Mouse (Mus musculus) fat pad, adult 2 months (tissue): ENCODE data around the gene BC003965.

Experiments used
- DNase-seq: peaks from one replicate; pipeline ENCODE4 v3.0.0-alpha.2; 2011; ENCODE audit warnings: low read depth, low spot score; ENCODE audit errors: extremely low read depth

BC003965 gene

DNA sequence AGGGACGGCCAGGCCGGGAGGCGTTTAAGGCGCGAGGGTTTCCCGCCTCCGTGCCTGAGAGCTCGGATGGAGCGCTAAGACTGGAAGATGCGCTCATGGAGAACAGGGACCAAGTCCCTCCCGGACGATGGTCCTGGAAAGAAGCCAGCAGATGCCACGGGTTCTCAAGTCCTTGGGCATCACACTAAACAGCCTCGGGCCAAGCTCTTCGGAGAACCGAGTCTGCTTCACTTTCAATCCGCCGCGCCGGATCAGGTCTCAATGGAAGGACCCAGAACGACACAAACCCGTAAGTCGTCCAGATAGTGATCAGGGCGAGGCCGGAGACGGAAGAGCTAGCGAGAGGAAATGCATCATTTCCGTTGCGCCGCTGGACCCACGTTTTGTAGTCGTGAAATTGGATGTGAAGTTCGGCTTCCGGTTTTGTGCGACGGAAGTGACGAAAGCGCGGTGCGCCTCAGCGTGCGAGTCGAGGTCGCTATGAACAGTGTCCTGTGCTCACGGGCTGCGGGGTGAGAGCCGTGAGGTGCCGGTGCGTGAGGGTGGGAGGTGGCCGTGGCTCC, at the start of gene BC003965:
BC003965 (plus strand) TSS at position 426 of the 563 bp plus-strand sequence.
- DNase-seq: peak; percentile 74

DNA sequence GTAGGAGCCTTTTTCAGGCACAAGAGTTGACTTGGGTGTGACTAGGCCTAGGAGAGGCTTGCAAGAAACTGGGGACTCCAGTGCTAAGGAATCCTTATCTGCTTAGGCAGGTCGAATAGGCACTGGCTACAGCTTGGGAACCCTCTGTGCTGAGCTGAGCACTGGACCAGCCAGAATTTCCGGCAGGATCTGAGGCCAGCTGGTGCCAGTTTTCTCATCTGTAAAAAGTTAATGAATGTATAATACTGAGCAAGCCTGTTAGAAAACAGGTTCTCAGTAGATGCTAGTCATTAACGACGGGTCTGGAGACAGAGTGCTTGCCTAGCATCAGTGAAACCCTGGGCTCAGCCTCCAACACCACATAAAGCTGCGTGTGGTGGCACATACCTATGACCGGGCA, 48.7 kb upstream of the BC003965 start:
- no peak for DNase-seq

DNA sequence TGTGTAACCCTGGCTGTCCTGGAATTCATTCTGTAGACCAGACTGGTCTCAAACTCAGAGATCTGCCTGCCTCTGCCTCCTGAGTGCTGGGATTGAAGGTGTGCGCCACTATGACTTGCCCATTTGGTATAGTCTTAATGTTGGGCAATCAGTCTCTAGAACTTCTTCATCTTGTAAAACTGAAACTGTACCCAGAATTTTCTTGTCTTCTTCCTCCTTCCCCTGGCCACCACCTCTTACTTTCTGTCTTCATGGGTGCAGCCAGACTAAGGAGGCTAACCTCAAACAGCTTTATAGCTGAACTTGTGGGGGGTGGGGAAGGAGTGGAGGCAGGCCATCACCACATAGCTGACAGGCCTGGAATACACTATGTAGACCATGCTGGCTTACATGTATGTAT, 45.6 kb upstream of the BC003965 start:
- no peak for DNase-seq

DNA sequence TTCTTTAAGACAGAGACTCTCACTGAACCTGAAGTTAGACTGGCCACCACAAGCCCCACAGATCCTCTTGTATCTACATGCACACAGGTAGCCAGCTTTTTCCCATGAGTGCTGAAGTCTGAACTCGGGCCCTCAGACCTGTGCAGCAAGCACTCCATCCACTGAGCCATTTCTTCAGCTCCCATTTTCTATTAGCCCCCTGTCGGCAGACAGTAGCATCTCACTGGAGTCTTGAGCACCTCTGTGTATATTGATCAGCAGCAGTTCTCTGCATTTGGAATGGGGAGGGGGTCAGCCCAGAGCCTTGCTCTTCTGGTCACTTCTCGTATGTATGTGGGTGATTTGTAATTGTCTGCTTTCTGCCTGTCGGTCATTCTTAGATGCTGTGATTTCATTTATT, 44.4 kb upstream of the BC003965 start:
- no peak for DNase-seq

DNA sequence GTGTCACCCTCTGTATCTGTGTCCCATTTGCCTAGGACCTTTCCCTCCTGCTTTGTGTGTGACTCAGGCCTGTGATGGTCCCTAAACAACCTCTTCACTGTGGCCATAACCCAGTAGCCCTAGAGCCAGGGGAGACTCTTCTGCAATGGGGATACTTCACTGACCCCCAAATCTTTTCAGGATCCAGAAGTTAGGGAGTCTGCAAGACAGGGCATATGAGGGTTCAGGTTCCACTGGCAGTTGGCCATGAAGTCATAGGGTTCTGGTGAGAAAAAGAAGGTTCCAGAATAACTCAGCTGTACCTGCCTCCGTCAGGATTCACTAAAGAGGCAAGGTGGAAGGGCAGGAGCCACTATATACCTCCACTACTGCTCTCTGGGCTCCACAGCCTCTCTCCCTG, 22.2 kb upstream of the BC003965 start, which contains the start of gene Ccdc154:
Ccdc154 (plus strand) TSS at position 301 of the 400 bp plus-strand sequence.
- DNase-seq: no peak

DNA sequence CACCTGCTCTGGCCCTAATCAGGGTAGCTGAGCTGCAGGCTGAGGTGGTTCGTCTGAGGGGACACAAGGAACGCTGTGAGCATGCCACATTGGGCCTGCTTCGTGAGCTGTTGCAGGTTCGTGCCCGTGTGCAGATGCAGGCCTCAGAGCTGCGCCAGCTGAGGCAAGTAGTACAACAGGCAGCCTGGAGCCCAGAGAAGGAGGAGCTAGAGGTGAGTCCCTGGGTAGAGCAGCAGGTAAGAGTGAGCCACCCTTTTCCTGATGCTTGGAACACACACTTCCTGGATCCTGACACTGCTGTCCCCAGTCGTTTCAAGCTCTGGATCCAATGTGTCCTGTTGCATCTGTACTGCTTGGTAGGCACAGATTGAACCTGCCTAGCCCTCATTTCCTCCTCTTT, 21.0 kb upstream of the BC003965 start:
- no peak for DNase-seq

DNA sequence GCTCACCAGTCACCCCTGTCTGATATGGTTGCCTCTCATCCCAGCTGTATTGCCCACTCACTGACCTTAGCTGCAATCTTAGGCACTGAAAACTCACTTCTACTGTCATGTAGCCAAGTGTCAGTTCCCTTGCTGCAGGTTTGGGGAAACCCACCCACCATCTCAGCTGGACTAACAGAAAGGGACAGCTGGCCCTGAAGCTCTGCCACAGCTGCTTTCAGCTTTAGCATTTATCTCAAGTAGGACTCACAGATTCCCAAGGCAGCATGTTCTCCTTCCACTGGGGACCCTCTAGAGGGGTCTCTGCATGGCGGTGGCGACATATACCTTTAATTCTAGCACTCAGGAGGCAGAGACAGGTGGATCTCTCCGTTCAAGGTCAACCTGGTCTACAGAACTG, 19.6 kb upstream of the BC003965 start:
- DNase-seq: no peak

DNA sequence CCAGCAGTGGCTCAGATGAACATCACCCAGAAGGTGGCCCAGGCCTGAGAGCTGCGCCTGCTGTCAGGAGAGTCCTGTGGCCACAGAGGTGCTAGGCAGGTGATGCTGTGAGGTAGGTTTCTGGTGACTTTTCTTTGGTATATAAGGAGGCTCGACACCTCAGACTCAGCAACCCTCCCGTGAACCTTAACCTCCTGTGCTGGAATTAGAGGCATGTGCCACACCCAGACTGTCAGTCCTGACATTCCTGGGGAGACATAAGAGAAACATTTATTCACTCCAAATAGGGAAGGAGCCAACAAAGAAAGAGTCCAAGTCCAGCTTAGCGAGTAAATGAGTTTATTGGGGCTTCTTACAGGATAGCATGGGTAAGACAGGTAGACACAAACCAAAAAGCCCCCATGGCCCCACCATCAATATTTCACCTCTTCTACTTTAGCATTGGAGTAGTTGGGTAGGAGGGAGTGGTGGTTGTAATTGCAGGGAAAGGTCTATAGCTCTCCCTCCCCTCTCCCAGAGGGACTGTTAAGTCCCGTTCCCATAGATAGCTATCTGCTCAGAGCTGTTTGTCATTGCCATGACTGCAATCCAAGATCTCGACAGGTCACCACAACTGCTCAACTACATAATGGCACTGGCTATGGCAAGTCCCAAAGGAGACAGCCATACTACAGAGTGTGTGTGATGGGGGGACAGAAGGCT, 18.2 kb upstream of the BC003965 start:
- DNase-seq: no peak

DNA sequence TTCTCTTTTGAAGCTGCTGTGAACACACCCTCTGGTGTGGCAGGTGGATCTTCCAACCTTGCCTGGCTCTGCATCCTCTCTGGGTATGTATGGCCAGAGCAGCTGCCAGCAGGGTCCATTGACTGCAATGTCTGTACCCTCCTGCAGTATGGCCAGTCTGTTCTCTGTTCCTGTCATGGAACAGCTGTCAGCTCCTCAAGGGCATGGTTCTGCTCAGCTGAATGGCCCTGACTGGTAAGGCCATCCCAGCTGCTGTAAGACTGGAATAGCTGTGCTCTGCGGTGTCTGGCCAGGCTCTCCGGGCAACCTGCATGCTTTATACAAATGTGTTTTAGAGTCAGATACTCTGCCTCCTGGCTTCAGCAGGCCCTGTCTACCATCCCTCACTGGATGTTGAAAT, 14.6 kb upstream of the BC003965 start:
- DNase-seq: no peak

DNA sequence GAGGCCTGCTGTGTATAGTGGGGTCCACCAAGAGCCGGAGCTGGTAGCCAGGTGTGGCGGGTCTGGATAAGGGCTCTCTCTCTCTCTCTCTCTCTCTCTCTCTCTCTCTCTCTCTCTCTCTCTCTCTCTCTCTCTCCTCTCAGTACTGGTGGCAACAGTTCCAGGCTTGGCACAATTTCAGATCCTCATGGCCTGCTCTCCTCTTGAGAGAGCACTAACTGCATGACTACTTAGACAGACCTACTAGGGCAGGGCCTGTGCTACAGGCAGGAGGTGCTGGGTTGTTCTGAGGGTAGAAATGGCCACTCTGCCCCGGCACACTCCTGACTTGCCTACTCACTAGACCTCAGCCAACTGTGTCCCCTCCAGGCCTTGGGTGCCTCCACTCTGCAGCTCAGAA, 11.8 kb upstream of the BC003965 start:
- DNase-seq: no peak

DNA sequence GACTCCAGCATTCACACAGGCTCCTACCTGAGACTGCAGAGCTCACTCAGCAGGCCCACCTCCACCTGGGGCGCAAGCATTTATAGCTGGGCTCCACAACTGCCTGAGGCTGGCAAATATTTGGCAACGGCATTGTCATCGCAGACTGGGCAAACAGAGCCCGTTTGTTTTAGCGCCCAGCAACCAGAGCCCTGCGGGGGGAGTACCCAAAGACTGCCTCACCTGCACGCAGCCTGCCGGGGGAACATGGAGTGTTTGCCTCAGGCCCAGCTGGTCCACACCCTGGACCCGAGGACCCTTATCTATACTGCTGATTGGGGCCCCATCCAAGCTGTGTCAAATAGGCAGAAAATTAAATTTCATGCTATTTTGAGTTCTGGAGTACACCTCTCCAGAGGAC, 8.9 kb upstream of the BC003965 start, which contains the start of gene Gm38655:
Gm38655 (minus strand) TSS at position 61 of the 400 bp plus-strand sequence.
- DNase-seq: no peak

DNA sequence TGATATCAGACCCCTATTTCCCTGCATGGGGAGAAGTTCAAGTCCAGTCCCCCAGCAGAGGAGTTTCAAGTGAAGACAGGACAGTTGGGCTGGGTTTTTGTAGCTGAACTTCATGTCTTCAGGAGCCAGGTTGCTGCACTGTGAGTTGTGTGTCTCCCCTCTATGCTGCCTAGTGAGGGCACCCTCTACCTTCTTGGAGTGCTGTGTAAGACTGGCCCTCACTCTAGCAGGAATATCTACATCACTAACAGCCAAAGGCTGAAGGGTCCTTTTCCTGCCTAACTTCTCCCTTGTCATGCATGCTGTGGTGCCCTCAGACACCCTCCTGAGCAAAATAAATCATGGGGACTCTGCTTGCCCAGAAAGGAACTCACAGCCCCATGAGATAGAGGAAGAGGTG, 1.1 kb upstream of the BC003965 start:
- no peak for DNase-seq

DNA sequence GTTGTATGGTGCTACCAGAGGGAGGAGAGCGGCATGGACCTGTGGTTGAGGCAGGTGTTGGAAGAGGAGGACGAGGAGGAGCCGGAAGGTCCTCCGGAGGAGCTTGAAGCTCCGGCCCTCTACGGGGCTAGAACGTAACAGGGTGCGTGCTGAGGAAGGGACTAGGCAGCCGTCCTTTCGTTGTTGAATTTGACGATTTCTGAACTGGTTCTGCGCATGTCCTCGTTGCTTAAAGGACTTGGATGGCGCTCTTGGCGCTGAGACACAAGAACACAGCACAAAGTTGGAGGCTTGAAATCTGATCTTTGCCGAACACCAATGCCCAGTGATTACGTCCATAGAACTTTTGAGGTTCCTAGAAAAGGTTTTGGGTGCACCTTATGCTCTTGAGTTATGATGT, 607 bp downstream of the BC003965 start:
- no peak for DNase-seq

DNA sequence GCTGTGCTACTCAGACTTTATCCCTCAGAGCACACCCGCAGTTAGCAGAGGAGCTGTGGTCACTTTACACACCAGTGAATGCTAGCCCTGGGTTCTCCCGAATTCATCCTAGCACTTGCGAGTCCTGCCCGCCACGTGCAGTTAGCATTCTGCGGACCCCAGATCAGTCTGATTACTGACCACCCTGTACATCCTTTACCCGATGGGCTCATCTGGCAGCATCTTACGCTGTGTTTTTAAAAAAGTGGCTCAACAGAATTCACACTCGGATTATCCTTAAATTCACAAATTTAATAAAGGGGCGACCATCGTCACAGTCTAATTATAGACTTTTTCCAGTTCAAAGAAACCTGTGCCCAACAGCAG, 3.4 kb downstream of the BC003965 start:
- no peak for DNase-seq

DNA sequence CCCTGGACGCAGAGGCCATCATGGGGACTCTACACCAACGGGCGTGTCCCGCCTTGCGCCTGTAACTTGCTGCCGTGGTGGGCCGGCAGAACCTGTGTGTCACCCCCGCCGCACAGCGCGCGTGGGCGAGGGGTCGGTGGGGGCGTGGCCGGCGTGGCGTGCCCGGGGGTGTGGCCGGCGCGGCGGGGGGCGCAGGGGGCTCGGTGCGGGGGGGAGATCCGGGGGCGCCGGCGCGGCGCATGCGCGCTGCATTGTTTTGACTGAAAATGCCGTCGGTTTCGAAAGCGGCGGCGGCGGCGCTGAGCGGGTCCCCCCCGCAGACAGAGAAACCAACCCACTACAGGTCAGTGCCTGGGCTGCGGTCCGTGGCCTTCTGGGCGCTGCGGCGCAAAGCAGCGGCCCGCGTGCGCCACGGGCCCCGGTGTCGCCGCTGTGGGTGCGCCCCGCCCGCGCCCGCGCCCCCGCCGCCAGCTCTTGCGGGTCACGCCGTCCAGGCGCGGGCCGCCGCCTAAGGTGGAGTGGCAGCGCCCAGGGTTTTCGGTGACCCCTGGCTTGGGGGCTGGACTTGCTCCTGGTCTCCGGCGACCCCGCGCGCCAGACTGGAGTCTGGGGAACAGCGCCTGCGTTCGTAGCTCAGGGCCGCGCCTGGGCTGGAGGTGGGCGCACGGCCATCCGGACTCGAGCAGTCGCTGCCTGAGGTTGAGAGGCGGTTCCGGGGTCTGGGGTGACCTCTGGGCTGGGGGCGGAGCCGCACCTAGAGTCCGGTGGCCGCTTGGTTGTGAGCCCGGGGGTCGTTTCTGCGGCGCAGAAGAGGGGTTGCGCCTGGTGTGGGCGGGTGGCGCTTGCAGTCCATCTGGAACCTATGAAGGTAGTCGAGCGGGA, 4.0 kb downstream of the BC003965 start, which contains the start of gene Unkl:
Unkl (plus strand) TSS at position 248 of the 882 bp plus-strand sequence.
- DNase-seq: no peak

DNA sequence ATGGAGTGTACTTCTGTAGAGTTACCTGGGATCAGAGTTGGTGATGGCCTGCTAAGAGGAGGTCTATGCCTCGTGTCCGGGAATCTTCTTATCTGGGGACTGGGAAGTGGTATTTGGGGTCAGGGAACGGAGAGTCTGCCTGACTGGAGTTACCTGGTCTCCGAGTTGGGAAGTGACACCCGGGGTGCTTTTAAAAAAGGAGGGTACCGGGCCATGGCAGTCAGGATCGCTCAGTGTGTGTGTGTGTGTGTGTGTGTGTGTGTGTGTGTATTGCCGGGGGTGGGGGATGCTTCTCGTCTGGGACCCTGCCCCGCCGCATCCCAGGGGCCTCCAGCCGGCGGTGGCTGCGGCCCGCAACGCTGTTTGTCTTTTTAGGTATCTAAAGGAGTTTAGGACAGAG, 4.7 kb downstream of the BC003965 start:
- no peak for DNase-seq

DNA sequence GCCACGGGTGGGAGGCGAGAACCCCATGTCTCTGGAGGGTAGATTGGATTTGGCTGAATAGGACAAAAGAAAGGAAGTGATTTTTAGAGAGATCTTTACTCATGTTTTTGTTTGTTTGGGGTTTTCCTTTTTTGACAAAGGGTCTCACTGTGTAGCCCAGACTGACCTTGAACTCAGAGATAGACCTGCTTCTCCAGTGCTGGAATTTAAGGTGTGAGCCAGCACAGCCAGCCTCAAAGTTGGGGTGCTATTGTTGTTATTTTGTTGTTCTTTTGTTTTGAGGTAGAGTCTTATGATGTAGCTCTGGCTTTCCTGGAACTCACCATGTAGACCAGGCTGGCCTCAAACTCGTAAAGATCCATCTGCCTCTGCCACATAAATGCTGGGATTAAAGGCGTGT, 18.0 kb downstream of the BC003965 start:
- no peak for DNase-seq

DNA sequence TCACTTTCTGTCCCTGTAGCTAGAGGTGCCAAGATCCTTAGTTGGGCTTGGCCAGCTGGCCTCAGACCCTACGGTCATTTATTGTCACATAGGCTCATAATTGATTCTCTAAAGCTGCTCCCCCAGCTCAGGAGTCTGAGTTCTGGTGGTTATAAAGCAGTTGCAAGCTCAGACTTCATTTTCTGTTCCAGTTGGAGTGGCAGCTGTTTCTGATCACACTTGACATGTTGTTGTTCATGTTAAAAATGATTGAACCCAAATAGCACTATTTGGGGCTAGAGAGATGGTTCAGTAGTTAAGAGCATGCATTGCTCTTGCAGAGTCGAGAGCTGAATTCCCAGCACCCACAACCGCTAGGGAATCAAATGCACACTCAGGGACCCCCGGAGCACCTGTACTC, 25.7 kb downstream of the BC003965 start:
- no peak for DNase-seq

DNA sequence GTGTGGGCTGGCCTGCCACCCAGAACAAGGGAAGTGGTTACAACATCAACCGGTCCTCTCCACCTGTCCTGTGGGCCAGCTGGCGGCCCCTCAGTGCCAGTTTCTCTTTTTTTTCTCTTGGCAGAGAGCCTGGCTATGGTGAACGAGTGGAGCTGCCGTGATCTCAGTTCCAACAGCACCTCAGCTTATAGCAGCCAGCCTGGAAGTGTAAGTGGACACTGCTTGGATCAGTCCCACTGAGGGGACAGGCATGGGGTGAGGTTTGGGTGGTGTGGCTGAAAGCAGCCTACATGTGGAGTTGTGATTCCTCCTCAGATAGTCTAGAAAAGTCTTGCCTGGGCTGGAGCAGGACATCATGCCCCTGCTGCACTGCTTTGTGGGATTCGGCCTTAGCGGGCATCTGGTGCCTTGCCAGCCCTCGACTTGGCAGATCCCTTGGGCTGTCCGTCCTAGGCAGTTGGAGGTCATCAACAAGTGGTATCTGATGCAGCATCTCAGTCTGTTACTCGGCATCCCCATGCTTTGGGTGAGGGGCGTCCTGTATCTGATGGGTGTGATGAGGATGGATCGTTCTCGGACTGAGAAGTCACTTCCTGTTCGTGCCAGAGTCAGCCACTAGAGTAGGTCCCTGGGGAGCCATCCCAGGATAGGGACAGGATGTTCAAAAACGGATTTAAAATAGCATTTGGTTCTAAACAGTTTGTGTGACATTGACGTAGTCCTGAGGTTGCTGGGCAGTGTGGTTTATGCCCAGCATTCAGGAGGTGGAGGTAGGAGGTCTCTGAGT, 26.5 kb downstream of the BC003965 start:
- no peak for DNase-seq

DNA sequence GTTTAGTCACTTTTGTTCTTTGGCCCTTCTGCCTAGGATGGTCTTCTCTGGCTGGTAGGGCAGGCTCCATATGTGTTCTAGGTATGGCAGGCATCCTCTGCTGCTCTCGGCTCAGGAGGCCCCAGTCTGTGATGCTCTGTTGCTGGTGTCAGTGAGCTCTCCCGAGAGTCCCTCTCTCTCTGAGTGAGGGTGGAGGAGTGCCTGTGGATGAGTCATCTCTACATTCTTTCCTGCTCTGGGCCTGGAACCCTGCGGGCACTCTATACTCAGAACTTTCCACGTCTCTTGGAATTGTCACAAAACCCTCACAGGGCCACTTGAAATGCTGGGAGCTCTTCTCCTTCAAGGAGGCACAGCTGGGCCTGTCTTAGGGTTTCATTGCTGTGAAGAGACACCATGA, 27.4 kb downstream of the BC003965 start:
- DNase-seq: no peak

DNA sequence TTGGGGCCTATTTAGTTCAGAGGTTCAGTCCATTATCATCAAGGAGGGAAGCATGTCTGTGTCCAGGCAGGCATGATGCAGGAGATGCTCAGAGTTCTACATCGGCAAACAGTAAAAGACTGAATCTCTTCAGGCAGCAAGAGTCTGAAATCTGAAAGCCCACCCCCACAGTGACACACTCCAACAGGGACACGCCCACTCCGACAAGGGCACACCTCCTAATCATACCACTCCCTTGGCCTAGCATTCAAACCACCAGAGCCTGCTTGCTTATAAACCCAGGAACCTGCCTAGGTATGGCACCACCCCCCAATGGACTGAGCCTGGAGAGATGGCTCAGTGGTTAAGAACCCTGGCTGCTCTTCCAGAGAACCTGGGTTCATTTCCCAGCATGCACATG, 31.1 kb downstream of the BC003965 start:
- DNase-seq: no peak
